Mouse (Mus musculus) c-Kit-positive CD71-positive TER-119-negative erythroid progenitor cells, embryonic 14.5 days (primary cell): ENCODE results near the gene Hspa1b.
"Not testable (repeated sequence)": the region's sequence is repeated elsewhere in the genome, so short reads cannot be mapped to it uniquely, and the experiment has no call there.

ENCODE experiments used
- DNase-seq: peaks from one replicate; pipeline ENCODE4 v3.0.0-alpha.2; 2013; ENCODE audit warnings: low read depth

The Hspa1b gene

DNA sequence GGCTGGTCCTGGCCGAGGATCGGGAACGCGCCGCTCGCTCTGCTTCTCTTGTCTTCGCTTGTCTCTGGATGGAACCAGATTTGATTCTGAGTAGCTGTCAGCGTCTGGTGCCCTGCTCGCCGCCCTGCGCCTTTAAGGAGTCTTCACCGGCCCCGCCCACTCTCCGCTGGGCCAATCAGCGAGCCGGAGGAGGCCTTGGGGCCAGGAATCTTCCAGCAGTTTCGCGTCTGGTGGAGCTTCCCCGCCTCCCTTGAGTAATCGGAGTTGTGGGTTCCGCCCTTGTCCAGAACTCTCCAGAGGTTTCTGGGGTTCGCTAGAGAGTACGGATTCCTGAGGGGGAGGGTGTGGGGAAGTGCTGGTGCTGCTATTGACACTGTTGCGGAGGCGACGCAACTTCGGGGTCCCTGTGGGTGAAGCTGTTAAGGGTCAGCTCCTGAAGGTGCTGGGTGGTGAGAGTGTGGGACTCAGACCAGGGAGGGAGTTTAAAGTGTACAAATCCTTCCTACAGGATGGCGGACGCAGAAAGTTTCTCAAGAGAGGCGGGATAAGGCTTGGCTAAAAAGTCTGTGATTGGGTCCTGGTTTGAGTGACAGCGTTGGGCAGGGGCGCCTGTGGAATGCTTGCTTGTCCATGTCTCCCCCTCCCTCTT lies at the start of gene Hspa1b:
Hspa1b (minus strand) TSS at position 109 of the 649 bp plus-strand sequence.
- not testable (repeated sequence) for DNase-seq

DNA sequence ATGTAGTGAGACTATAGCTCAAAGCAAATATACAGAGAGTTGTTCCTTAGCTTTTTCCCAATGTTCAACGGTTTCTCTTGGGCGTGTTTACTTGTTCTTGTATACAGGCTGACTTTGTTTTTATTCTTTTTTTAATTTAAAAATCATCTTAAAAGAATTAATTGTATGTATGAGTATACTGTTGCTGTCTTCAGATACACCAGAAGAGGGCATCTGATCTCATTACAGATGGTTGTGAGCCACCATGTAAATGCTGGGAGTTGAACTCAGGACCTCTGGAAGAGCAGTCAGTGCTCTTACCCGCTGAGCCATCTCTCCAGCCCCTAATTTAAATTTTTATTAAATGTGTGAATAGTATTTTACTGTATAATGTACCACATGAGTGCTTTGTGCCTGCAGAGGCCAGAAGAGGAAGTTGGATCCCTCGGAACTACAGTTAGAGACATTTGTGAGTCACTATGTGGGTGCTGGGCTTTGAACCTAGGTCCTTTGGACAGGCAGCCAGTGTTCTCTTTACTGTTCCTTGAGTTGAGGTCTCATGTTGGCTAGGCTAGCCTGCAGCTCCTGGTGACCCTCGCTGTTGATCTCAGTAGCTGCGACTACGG lies 48.5 kb upstream of the Hspa1b start:
- no peak for DNase-seq

DNA sequence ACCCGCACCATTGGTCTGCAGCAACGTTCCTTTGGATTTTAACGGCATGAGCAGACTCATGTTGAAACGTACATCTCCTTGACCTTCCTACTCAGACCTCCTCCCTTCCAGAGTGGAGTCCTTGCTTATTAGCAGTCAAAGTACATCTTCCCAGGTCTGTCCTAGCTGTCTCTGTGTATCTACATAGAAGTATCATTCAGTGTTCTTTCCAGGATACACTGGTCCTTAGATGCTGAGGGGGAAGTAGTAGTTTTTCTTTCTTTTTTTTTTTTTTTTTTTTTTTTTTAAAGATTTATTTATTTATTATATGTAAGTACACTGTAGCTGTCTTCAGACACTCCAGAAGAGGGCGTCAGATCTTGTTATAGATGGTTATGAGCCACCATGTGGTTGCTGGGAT lies 46.9 kb upstream of the Hspa1b start:
- DNase-seq = not testable (repeated sequence)

DNA sequence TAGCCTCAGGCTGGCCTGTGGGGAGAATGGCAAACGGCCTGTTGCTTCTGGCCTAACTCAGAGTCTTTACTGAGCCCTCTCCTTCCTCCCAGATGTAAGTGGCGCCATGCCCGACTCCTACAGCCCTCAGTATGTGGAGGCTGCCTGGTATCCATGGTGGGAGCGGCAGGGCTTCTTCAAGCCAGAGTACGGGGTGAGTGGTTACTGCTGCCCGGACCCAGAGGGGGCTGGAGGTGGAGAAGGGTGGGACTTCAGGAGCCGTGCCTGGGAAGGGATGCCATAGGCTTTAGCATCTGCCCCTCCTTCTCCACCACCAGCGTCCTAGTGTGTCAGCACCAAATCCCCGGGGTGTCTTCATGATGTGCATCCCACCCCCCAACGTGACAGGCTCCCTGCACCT lies 46.1 kb upstream of the Hspa1b start:
- no peak for DNase-seq

DNA sequence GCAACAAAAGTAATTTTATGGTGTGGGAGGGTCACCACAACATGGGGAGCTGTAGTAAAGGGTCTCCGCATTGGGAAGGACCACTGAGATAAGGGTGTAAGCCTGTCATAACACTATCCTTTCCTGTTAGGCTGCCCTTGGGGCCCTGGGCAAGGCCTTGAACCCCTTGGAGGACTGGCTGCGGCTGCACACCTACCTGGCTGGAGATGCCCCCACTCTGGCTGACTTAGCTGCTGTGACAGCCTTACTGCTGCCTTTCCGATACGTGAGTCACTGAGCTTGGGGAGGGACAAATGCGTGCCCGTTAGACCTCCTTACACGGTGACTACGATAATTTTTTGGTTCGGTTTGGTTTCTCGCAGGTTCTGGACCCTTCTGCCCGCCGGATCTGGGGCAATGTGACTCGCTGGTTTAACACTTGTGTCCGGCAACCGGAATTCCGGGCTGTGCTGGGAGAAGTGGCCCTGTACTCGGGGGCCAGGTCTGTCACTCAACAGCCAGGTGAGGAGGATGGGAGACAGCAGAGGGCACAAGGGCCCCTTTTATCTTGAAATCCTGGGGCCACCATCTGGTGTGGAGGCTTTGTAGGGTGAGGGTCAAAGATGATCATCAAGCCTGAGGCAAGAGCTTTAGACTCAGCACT lies 45.2 kb upstream of the Hspa1b start:
- DNase-seq = no peak

DNA sequence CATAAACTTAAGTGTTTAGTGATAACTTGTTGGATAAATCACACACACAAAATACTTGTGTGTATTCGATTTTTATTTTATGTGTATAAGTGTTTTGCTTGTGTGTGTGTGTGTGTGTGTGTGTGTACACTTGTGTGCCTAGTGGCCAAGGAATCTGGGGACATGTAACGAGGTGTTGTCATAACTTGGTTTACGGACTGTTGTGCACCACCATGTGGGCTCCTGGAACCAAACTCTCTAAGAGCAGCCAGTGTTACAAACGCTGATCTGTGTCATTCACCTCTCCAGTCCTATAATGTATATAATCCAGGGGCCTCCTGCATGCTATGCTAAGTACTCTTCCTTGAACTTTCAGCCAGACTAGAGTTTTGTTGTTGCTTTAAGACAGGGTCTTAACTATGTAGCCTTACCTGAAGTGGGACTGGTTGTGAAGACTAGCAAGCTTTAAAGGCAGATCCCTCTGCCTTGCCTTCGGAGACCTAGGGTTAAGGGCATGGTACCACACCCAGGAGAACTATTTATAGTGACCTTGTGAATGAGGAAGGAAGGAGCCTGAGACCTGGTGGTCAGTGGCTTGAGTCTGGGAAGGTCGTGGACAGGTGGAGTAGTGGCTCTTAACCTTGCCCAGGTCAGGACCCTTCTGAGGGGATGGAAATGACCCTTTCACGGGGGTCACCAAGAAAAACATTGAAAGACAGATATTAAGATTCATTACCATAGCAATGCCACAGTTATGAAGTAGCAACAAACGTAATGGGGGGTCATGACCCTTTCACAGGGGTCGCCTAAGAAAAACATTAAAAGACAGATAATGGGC lies 44.2 kb upstream of the Hspa1b start:
- no peak for DNase-seq

DNA sequence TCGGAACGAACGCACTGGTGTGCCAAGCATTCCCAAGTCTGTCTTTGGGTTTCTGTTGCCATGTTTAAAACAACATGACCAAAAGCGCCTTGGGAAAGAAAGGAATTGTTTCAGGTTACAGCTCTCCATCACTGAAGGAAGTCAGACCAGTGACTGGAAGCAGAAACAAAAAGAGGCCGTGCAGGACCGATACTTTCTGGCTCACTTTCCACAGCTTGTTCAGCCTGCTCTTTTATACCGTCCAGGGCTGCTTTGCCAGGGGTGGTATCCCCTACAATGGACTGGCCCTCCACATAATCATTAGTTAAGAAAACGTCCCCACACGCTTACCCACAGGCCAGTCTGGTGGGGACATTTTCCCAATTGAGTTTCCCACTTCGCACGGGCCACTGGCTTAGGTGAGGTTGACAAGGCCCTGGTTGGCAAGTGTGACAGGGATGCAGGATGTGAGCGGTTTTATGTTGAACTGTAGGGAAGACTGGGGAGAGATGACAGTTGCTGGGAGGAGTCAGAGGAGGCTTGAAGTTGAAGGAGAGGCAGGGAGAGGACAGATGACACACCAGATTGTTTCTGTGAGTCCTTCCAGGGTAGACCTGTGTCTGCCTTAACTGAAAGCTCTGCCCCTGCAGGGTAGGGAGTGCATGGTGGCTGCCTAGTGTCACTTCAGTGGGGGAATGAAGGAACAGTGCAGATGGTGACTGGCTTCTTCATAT lies 43.3 kb upstream of the Hspa1b start:
- peak; percentile 55 for DNase-seq

DNA sequence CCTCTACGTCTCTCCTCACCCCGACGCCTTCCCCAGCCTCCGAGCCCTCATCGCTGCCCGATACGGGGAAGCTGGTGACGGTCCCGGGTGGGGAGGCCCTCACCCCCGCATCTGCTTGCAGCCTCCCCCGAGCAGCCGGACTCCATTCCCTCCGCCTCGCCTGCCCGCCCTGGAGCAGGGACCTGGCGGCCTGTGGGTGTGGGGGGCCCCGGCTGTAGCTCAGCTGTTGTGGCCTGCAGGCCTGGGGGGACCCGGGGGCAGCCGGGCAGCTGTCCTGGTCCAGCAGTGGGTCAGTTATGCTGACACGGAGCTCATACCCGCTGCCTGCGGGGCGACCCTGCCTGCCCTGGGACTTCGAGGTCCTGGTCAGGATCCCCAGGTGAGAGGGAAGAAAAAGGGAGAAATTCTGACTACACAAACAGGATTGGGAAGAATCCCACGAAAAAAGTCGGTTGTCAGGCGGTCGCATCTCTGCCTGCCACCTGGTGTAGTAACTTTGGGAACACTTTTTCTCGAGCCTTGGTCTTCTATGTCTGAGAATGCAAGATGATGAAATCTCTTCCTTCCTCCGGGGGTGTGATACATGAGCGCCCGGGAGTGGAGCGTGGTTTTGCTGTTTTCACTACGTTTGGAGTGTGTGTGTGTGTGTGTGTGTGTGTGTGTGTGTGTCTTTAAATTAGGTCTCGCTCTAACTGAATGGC lies 42.6 kb upstream of the Hspa1b start:
- DNase-seq = no peak

DNA sequence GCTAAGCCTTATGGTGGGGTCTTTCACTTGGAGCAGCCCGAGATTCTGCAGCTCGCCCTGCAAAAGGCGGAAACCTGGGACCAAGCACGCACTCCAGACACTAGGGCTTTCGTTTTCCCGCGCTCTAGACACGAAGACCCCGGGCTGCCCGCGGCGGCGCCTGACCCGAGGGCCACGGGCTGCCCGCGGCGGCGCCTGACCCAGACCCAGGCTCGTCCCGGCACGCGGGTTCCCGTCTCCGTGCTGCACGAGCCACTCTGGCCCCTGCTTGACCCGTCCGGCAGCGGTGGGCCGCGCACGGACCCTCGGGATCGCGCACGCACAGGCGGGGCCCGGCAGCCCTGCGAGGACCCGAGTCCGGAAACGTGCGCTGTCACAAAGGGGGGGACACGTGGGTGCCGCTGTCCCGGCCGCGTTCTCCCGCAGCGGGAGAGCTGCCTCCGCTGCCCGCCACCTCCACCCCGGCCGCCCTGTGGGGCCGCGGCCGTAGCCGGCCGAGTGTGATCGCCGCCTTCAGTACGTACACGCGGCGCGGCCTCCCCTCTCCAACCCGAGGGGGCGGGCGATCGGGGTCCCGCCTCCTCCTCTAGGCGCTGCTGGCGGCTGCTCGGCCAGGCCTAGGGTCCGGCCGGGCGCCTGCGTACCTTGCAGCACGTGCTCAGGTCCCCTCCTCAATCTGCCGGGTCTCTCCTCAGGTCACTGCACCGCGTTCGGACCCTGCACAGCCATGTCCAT lies 41.8 kb upstream of the Hspa1b start, which contains the start of gene Vars:
Vars (plus strand) TSS at position 271 of the 735 bp plus-strand sequence.
- DNase-seq = peak; percentile 68

DNA sequence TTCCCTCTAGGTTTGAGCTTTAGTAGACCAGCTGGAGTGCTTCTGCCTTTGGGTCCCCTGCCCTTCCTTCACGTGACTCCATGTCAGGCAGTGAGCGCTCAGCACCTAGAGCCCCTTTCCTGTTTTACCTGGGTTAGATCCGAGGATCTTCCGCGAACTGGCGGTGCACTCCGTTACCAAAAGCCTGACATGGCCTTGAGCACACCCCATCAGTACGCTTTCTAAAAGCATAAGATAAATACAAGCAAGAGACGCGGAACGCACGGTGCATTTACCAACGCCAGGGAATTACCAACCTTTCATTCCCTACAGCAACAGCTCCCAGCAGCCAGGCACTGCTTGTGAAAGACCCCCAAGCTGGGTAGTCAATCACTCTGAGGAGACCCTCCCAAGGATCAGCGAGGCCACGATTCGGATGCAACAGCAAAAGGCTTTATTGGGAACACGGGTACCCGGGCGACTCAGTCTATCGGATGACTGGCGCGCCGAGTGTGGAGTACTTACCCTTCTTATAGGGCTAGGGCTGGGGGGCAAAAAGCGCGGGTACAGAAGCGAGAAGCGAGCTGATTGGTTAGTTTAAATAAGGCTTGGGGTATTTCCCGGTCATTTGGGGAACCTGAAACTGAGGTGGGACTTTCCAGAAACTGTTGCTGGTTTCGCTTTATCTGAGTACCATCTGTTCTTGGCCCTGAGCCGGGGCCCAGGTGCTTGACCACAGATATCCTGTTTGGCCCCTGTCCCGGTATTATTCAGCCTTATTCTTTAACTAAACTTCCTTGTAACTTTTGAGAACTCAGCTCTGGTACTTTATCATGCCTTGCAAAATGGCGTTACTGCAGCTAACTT lies 41.1 kb upstream of the Hspa1b start:
- not testable (repeated sequence) for DNase-seq

DNA sequence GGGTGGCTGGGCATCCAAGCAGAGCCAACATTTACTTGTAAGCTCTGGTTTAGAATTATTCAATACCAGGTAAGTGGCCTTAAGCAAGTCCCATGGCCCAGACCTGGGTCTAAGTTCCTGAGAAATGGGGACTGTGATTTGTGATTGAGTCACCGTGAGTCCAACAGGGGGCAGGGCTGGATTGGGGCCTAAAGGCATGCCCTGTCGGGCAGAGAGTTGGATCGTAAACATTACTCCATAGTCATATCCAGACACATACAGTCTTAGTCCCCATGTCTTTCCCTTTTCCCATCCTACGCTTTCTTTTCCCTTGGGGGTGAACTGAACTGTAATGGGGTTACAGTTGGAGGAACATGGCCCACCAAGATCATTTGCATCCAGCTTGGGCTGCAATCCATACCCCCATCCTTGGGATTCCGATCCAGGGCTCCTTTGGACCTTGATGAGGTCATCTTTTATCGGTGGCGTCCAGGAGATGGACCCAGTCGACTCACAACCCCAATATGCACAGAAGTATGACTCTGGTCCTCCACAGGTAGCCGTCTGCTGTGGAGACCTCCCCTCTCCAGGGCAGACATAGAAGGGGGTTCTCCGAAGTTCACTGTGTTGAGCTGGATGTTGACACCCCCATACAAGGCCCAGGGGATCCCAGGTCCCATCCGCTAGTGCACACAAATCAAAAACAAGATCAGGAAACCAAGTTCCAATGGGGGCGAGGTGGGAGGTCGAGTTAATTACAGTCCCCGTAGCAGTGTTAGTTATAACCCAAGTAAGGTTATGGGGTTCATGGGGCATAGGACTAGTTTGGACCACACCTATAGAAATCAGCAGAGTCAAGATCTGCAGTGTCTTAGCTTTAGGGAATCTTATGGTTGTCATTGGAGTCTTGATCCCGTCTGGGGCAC lies 39.7 kb upstream of the Hspa1b start:
- no peak for DNase-seq

DNA sequence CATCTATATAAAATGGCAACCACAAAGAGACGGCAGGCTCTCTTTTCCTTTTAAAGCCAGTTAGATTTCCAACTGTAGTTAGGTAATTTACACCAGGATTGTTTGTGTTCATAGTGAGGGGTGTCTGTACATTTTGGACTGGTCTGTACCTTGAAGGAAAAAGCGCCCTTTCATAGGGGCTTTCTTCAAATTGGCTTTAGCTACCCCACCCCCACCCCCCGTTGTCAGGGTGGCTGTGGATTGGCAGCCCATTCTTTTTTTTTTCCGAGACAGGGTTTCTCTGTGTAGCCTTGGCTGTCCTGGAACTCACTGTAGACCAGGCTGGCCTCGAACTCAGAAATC lies 38.1 kb upstream of the Hspa1b start:
- no peak for DNase-seq

DNA sequence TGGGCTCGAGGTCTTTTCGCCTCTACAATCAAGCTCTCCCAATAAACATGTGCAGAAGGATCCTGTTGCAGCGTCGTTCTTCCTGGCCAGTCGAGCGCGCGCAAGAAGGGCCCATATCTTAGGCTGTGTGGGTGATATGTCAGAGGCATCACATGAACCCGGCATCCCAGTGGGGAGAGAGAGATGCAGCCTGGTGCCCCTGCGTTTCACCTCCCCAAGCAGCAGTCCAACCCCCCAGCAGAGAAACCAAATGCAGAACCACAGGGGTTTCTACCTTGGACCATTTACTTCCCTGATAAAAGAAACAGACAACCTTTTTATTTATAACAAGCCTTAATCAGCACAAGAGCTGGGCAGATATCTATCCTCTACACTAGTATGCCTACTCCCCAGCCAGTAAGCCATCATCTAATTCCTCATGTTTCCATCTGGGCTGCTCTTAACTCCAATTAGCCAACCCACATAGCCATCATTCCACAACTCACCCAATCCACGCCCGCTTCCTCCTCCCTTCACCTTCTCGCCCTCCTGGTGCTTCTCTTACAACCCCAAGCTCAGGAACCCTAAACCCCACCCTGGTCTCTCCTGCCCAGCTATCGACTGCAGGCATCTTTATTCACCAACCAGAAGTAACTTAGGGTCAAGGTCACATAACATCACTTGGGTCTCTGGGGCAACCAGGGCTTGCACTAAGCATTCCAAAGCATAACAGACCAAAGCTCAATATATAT lies 37.5 kb upstream of the Hspa1b start:
- DNase-seq = no peak

DNA sequence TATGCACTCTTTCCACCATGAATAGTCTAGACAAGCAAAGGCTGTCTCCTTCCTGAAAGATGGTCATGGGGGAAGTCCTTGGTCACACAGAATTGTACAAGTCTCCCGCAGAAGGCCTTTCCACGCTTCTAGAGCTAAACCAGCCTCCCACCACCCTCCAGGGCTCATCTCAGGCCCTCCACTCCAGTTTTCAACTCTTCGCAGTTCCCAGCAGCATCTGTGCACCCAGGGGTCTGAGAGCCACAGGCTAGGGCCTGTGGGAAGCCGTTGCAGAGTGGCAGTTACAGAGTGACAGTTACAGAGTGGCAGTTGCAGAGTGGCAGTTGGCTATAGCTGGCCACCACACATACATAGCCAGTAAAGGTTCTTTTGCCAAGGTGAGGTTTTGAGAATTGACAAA lies 36.9 kb upstream of the Hspa1b start:
- not testable (repeated sequence) for DNase-seq

DNA sequence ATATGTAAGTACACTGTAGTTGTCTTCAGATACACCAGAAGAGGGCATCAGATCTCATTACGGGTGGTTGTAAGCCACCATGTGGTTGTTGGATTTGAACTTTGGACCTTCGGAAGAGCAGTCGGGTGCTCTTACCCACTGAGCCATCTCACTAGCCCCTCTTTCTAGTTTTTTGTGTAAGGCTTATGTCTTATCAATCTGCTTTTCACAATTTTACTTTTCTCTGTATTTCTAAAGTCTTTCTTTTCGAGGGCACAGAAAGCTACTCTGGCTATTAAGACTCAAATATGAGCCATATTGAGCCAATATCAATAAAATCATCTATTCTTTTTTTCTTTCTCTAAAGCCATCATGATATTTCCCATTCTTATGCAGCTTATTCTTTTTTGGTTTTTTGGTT lies 36.2 kb upstream of the Hspa1b start:
- DNase-seq = not testable (repeated sequence)

DNA sequence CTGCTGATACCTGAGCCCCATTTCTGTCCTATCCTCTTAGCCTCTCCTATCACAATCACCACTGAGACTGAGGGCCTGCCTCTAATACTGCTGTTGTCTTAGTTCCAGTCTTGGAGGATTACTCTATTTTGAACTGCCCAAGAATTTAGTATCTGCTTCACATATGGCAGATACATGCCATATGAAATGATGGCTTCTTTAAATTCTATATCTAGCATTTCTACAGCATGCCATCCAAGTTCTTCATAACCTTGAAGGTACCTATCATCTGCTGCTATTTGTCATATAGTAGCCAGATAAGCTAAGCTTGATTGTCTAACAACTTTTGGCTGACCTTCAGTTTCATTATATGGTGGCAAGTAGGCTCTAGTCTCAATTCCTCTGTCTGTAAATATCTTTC lies 35.7 kb upstream of the Hspa1b start:
- no peak for DNase-seq

DNA sequence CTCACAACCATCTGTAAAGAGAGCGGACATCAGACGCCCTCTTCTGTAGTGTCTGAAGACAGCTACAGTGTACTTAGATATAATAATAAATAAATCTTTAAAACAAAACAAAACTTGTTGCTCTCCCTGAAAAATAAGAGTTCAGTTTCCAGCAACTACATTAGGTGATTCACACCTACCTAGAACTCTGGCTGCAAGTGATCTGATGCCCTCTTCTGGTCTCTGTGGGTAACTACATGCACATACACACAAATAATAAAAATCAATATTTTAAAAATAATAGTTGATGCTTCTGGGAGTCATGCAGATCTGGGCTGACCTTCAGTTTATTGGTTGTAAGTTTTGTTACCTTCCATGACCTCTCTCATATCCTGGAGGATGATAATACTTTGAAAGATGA lies 25.2 kb upstream of the Hspa1b start:
- no peak for DNase-seq

DNA sequence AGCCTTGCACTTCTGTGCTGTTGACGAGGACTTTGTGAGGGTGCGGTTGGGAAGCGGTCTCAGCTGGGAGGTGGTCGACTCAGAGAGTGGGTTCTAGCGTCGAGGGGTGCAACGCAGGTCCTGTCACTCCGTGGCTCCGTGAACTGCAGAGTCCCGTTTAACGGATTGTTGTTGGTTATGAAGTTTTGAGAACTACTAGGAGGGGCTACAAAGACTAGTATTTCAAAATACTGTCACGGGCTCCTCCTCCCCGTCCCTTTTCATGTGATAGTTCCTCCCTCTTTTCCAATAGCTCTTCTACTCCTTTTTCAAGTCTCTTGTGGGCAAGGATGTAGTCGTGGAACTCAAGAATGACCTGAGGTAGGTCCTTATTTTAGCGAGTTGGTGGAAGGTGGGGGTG lies 23.3 kb upstream of the Hspa1b start:
- no peak for DNase-seq
